Mouse (Mus musculus) liver, adult 2 months (tissue): ENCODE results near the gene Sap25.

ENCODE experiments used
- CTCF ChIP-seq: fragments of 200-500 bp; IDR thresholded peaks from 2 replicates; pipeline ENCODE4 v1.5.1; 2011; ENCODE audit warnings: low read depth, low read length, control low read depth
- POLR2A ChIP-seq: fragments of 200-500 bp; IDR thresholded peaks from 2 replicates; pipeline ENCODE4 v1.6.1; 2011; ENCODE audit warnings: low read length, control low read depth; ENCODE audit not compliant: insufficient read depth; ENCODE audit errors: extremely low read depth

- TF ChIP-seq POLR2A (no peak), CTCF (no peak)
Measured at GRCm38 (mm10) chr5:137645652-137646091, 4.5 kb downstream of the Sap25 start, which contains the start of gene Irs3.
